9 mouse cellular contexts compared by ENCODE assay signal in genomic region chr4:154163296-154163695, GRCm38 (mm10). TPM values are rescaled to one million over a fixed set of nuclear protein-coding genes. Genes with fewer than 3 reads are reported as not detected.
DNase-seq lines count a peak whose midpoint lies in the region; ATAC-seq and TF ChIP-seq lines count a peak whose summit lies in the region.
"Had no signal": no experiment of that assay in that cellular context is flagged by ENCODE, and none has a peak within 500 bp of the region (broad histone marks: within the 10 kb centered on the region; RNA-seq: fewer than 3 reads in every experiment).

No protein-coding gene starts in this region.

- no peaks in the 10 kb centered on the region for H3K27me3 ChIP-seq in kidney, adult 2 months (replicated peaks; ENCODE audit: control insufficient read depth, insufficient read depth, low read length)
- H3K27me3 ChIP-seq in kidney, embryonic 14.5 days (ENCODE audit: control insufficient read depth, insufficient read depth, low read length) = peaks cover under 1% of the 10 kb centered on the region; the same call in 1 of the 2 replicates

- peak; percentile 70 for DNase-seq in kidney, adult 2 months
- DNase-seq in ES-E14 (ENCODE audit: low read depth, low spot score) = no peak
- peak; percentile 70 for DNase-seq in c-Kit-positive CD71-negative TER-119-negative erythroid progenitor cells, embryonic 14.5 days (ENCODE audit: low read depth)
- peak; percentile 44 to 49 for DNase-seq in gastrocnemius, adult 8-10 months (ENCODE audit: low spot score in 2 of 2)
- peak; percentile 67 to 79 for DNase-seq in left cerebral cortex, postnatal 14 days (ENCODE audit: low spot score in 2 of 2)
- DNase-seq in naive thymus-derived CD4-positive, alpha-beta T cell, adult 2 months (ENCODE audit: low read depth) = peak; percentile 85
- peak; percentile 81 for DNase-seq in thymus, postnatal 4 days

- TF ChIP-seq POLR2A in kidney, adult 2 months (IDR thresholded peaks at IDR 0.05; ENCODE audit: low read depth, low read length) = no peak

- in situ Hi-C loops in ES-E14 (cut with MboI; ENCODE audit: low sequenced_read_pairs in 2 of 2, unreplicated experiment in 2 of 2) = loop anchor here in 1 of 2 experiments (5.0 kb wide), 1 partner anchor 44 kb away; no protein-coding TSS in a partner anchor

- intact Hi-C loops in left cerebral cortex, postnatal 14 days (cut with DNase I) = loop anchor here (5.0 to 10.0 kb wide), 3 partner anchors 112 to 662 kb away; partner anchors contain the start of gene Arhgef16

- 7% methylated on average over 7 of the region's 7 CpGs for WGBS in kidney, adult 2 months
- 11% methylated on average over 7 of the region's 7 CpGs for WGBS in kidney, embryonic 14.5 days

- peaks cover 6% of the 10 kb centered on the region; the same call in 1 of the 2 replicates for H3K4me1 ChIP-seq in kidney, adult 2 months (ENCODE audit: control insufficient read depth, insufficient read depth, low read length)
- H3K4me1 ChIP-seq in kidney, embryonic 14.5 days (ENCODE audit: control insufficient read depth, insufficient read depth, low read length) = peaks cover 12% of the 10 kb centered on the region
- H3K4me1 ChIP-seq in ES-E14 (ENCODE audit: control insufficient read depth in 2 of 2, insufficient read depth in 2 of 2, low read length in 2 of 2, poor library complexity in 1 of 2) = peaks cover 0 to 6% of the 10 kb centered on the region in 2 experiments; a peak in 1 of 4 replicates

- no peak overlapping the region for H3K4me2 ChIP-seq in kidney, embryonic 14.5 days (replicated peaks; ENCODE audit: low read depth, low read length)
- H3K4me2 ChIP-seq: neural tube, embryonic 13.5 days had no signal

- no peak for ATAC-seq in kidney, embryonic 14.5 days (ENCODE audit: low FRiP score, low TSS enrichment)

- no peaks in the 10 kb centered on the region for H3K9me3 ChIP-seq in kidney, embryonic 14.5 days (ENCODE audit: control insufficient read depth, low read length)
- no peaks in the 10 kb centered on the region for H3K9me3 ChIP-seq in ES-E14 (ENCODE audit: control insufficient read depth, insufficient read depth, low read depth, low read length)
- H3K9me3 ChIP-seq: neural tube, embryonic 13.5 days had no signal

- no peak overlapping the region for H3K4me3 ChIP-seq in kidney, adult 2 months (ENCODE audit: insufficient read depth, low read depth, low read length)
- H3K4me3 ChIP-seq in kidney, embryonic 14.5 days (ENCODE audit: low read length) = no peak overlapping the region
- H3K4me3 ChIP-seq in ES-E14 (ENCODE audit: insufficient read depth in 1 of 2, low read depth in 1 of 2, low read length in 2 of 2, poor library complexity in 1 of 2, severe bottlenecking in 1 of 2) = no peak overlapping the region
- H3K4me3 ChIP-seq: neural tube, embryonic 13.5 days had no signal

- no peak overlapping the region; the same call in 1 of the 2 replicates for H3K9ac ChIP-seq in kidney, embryonic 14.5 days (ENCODE audit: low read depth, low read length)
- no peak overlapping the region for H3K9ac ChIP-seq in ES-E14 (ENCODE audit: insufficient read depth, low read depth, low read length, poor library complexity, severe bottlenecking)

- H3K36me3 ChIP-seq in kidney, adult 2 months (ENCODE audit: control insufficient read depth, insufficient read depth, low read length) = no peaks in the 10 kb centered on the region
- peaks cover 7% of the 10 kb centered on the region for H3K36me3 ChIP-seq in kidney, embryonic 14.5 days (ENCODE audit: control insufficient read depth, insufficient read depth, low read length)
- H3K36me3 ChIP-seq in ES-E14 (ENCODE audit: control insufficient read depth, insufficient read depth, low read length, poor library complexity, severe bottlenecking) = peaks cover 6% of the 10 kb centered on the region; the same call in 1 of the 2 replicates

- H3K27ac ChIP-seq in kidney, adult 2 months (ENCODE audit: insufficient read depth, low read depth, low read length) = no peak overlapping the region
- H3K27ac ChIP-seq in kidney, embryonic 14.5 days (ENCODE audit: low read depth, low read length) = no peak overlapping the region
- no peak overlapping the region for H3K27ac ChIP-seq in ES-E14 (ENCODE audit: insufficient read depth, low read depth, low read length, poor library complexity, severe bottlenecking)
- H3K27ac ChIP-seq: neural tube, embryonic 13.5 days had no signal

- TF ChIP-seq CTCF in kidney, adult 2 months (conservative IDR thresholded peaks at IDR 0.05; ENCODE audit: insufficient read depth, insufficient read length, low read depth, low read length) = peak; percentile 88

TF ChIP-seq in ES-E14, 5 proteins besides CTCF, POLR2A, EP300 and RAD21:
- no peak for TF ChIP-seq HCFC1 (IDR thresholded peaks at IDR 0.05; ENCODE audit: borderline replicate concordance, insufficient read depth, low read length)
- TF ChIP-seq ZC3H11A (IDR thresholded peaks at IDR 0.05; ENCODE audit: borderline replicate concordance, low read depth, low read length) = 0 out of 2 replicates have a peak, but pooled peaks have one; percentile 29
- TF ChIP-seq MAFK (IDR thresholded peaks at IDR 0.05; ENCODE audit: insufficient read depth, low read depth, low read length) = no peak
- no peak for TF ChIP-seq CHD2 (IDR thresholded peaks at IDR 0.05; ENCODE audit: low read depth, low read length)
- TF ChIP-seq ZNF384 (IDR thresholded peaks at IDR 0.05; ENCODE audit: low read depth, low read length) = peak; percentile 25; the same call in 1 of the 2 replicates
TF ChIP-seq in ES-E14: peak in this region for 2.

RNA-seq across cellular contexts. Expression of gene Tprgl, which starts 2.8 kb away (rescaled TPM):
- polyA plus RNA-seq in kidney, adult 2 months (2012; rRNA removed) = 173 and 177 TPM in 2 replicates
- 98.2 and 124 TPM in 2 replicates for polyA plus RNA-seq in kidney, embryonic 14.5 days (2014; fragmentation: Nextera tagmentation; extraction: Ambion mirVana)
- total RNA-seq in ES-E14 (2012; rRNA removed) = 64.5 and 68.1 TPM in 2 replicates
- 100 to 1,000 TPM in 2 of 4 experiments, 10 to 100 TPM in 2; 97.3 to 122 (median 108) TPM for total RNA-seq in gastrocnemius, adult 8-10 months (2022)
- total RNA-seq in left cerebral cortex, postnatal 14 days (2021) = 100 to 1,000 TPM; 144 to 149 TPM

RNA-seq across cellular contexts. Expression of gene Megf6, which starts 7.2 kb away (rescaled TPM):
- 0.55 and 1.2 TPM in 2 replicates for polyA plus RNA-seq in kidney, adult 2 months (2012; rRNA removed)
- polyA plus RNA-seq in kidney, embryonic 14.5 days (2014; fragmentation: Nextera tagmentation; extraction: Ambion mirVana) = 7.0 and 12.7 TPM in 2 replicates
- 5.6 and 12.7 TPM in 2 replicates for total RNA-seq in ES-E14 (2012; rRNA removed)
- total RNA-seq in gastrocnemius, adult 8-10 months (2022) = under 1 TPM; 0.21 to 0.67 (median 0.25) TPM
- total RNA-seq in left cerebral cortex, postnatal 14 days (2021) = 10 to 100 TPM in 1 of 2 experiments, 1 to 10 TPM in 1; 8.4 to 11.2 TPM

RNA-seq across cellular contexts. Expression of gene Wrap73, which starts 21.1 kb away (rescaled TPM):
- 18.4 and 18.7 TPM in 2 replicates for polyA plus RNA-seq in kidney, adult 2 months (2012; rRNA removed)
- polyA plus RNA-seq in kidney, embryonic 14.5 days (2014; fragmentation: Nextera tagmentation; extraction: Ambion mirVana) = 37.7 and 41.7 TPM in 2 replicates
- total RNA-seq in ES-E14 (2012; rRNA removed) = 24.9 and 29.0 TPM in 2 replicates
- 10 to 100 TPM; 10.4 to 12.8 (median 11.4) TPM for total RNA-seq in gastrocnemius, adult 8-10 months (2022)
- total RNA-seq in left cerebral cortex, postnatal 14 days (2021) = 10 to 100 TPM; 28.1 to 28.7 TPM

RNA-seq across cellular contexts. Expression of gene Trp73, which starts 23.3 kb away (rescaled TPM):
- 0.03 TPM in 2 replicates for polyA plus RNA-seq in kidney, adult 2 months (2012; rRNA removed)
- polyA plus RNA-seq in kidney, embryonic 14.5 days (2014; fragmentation: Nextera tagmentation; extraction: Ambion mirVana) = 0.23 and 0.80 TPM in 2 replicates
- total RNA-seq in ES-E14 (2012; rRNA removed) = 2.6 and 4.5 TPM in 2 replicates
- not detected for total RNA-seq in gastrocnemius, adult 8-10 months (2022)
- under 1 TPM; 0.48 to 0.95 TPM for total RNA-seq in left cerebral cortex, postnatal 14 days (2021)
- polyA plus RNA-seq: neural tube, embryonic 13.5 days had no signal
